Mouse (Mus musculus) duodenum, adult 2 months (tissue): Measurements from ENCODE around the gene Scarb2. TPM values are rescaled to one million over a fixed set of nuclear protein-coding genes. Genes with fewer than 3 reads are reported as not detected.

Experiments
- polyA plus RNA-seq: library from polyadenylated mRNA; depleted of rRNA; stranded (reverse); fragments of >200 nt; gene quantifications from 2 replicates; pipeline ENCODE4 v1.2.3, GENCODE M21; 2012; ENCODE audit warnings: low replicate concordance; rRNA removed

Gene Scarb2
- 6.4 and 10.0 TPM in 2 replicates for polyA plus RNA-seq

DNA sequence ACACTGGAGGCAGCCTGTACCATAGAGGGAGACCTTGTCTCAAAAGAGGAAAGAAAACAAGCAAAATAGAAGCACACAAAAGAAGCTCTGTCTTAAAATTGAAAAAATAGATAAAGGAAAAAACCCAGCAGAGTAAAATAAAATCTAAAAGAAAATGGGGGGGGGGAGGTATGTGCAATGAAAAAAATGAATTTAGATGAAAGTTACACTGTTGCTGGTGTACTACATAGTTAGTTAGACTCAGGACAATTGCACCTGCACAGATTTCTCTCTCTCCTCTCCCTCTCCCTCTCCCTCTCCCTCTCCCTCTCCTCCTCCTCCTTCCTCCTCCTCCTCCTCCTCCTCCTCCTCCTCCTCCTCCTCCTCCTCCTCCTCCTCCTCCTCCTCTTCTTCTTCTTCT lies at the start of gene Scarb2:
TSS of gene Scarb2 (minus strand) at position 101 of the 400 bp plus-strand sequence.

DNA sequence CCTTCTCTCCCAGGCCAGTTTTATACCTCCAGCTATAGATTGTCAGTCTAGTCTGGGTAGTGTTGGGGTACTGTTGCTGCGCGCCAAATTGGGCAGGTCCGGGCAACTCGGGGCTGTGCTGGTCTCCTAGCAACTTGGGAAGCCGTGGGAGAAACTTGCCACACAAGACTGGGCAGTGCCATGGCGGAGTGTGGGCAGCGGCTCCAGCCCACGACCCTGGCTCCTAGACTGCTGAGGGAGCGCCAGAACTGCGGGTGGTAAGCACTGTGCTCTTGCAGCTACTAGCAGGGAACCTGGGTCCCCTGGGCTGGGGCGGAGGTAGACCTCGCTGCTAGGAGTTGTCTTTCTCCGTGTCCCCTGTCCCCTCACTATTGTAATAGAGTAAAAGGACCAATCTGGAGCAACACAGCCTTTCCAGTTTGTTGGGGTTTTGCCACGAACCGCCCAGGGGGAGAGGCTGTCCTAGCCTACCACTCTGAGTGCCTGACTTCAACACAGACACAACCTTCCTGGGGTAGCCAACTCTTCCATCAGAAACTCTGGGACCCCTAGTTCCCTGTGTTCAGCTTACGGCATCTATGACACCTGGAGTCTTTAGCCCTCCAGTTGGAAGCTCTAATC lies 48.4 kb upstream of the Scarb2 start, which contains the start of gene Fam47e:
TSS of gene Fam47e (plus strand) at position 179 of the 621 bp plus-strand sequence.

DNA sequence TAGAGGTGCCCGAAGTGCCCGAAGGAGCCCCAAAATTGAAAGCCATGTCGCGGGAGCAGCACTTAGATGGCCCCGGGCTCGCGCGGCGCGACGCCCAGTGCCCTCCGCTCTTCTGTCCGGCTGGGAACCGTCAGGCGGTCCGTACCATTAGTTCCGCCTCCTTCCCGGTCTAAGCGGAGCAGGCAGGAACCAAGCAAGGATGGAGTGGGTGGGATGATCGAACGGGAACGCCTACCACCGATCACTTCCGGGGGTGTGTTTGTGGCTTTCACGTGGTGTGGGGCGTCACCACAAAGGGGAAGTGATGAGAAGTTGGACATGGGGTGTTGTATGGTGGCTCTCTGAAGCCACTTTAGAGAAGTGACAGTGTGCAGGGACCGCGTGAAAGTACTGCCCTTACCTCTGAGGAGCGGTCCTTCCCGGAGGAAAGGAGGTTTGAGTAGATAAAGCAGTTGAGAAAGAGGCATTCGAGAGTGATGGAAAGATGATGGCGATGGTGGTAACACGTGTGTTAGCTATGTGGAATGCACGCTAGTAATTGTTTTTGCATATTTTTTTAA lies 71.5 kb downstream of the Scarb2 start, which contains the start of gene Nup54:
TSS of gene Nup54 (minus strand) at position 195 of the 560 bp plus-strand sequence.

Other genes starting within 250 kb of the Scarb2 start
- 42.0 and 59.7 TPM in 2 replicates for gene Naaa, start 228.7 kb downstream of the Scarb2 start, polyA plus RNA-seq
- 3.0 and 8.2 TPM in 2 replicates for gene Sdad1, start 196.4 kb downstream of the Scarb2 start, polyA plus RNA-seq
- 0.61 and 2.8 TPM in 2 replicates for gene Cxcl9, start 178.8 kb downstream of the Scarb2 start, polyA plus RNA-seq
- gene Art3, start 175.0 kb downstream of the Scarb2 start, polyA plus RNA-seq, result 1.1 and 1.8 TPM in 2 replicates
- gene Cxcl10, start 157.9 kb downstream of the Scarb2 start, polyA plus RNA-seq, result 4.9 and 11.2 TPM in 2 replicates
- 3.4 and 4.5 TPM in 2 replicates for gene Nup54, start 71.6 kb downstream of the Scarb2 start, polyA plus RNA-seq
- 0.47 TPM in 1 of 2 replicates, not detected in the other for gene Fam47e, start 48.2 kb upstream of the Scarb2 start, polyA plus RNA-seq
- gene Stbd1, start 96.2 kb upstream of the Scarb2 start, polyA plus RNA-seq, result 0.83 and 1.7 TPM in 2 replicates
- gene Ccdc158, start 168.4 kb upstream of the Scarb2 start, polyA plus RNA-seq, result 0.06 and 0.11 TPM in 2 replicates
- 65.7 and 91.6 TPM in 2 replicates for gene Shroom3, start 176.6 kb upstream of the Scarb2 start, polyA plus RNA-seq